Mouse (Mus musculus) kidney, postnatal 0 days (tissue): ENCODE measurements around the gene Dck. TPM values are rescaled to one million over a fixed set of nuclear protein-coding genes. Genes with fewer than 3 reads are reported as not detected.
A peak's percentile ranks its signal among the peaks of the same experiment; 100 is the strongest.

Experiments used
- ATAC-seq: fragments of 200-750 bp; cut with Nextera tagmentation; replicated peaks from 2 replicates; pipeline ENCODE4 v1.8.0; 2017; ENCODE audit warnings: low read depth, moderate number of reproducible peaks, moderate TSS enrichment, moderate library complexity; ENCODE audit not compliant: low FRiP score
- DNase-seq: peaks from one replicate; pipeline ENCODE4 v3.0.0-alpha.2; 2016; ENCODE audit warnings: low spot score
- H3K27ac ChIP-seq: fragments of 300-500 bp; sonication (generic); 2 replicates; pipeline ENCODE4 v1.5.1; 2014; ENCODE audit warnings: mild to moderate bottlenecking
- H3K27me3 ChIP-seq: fragments of 300-500 bp; sonication (generic); 2 replicates; pipeline ENCODE4 v1.6.1; 2014; ENCODE audit warnings: low read length, mixed read lengths; ENCODE audit not compliant: insufficient read depth
- H3K36me3 ChIP-seq: fragments of 300-500 bp; sonication (generic); 2 replicates; pipeline ENCODE4 v1.6.1; 2014; ENCODE audit warnings: low read length, mixed read lengths; ENCODE audit not compliant: insufficient read depth
- H3K4me1 ChIP-seq: fragments of 300-500 bp; sonication (generic); replicated peaks from 2 replicates; pipeline ENCODE4 v1.6.1; 2014; ENCODE audit warnings: antibody characterized with exemption, low read length, mixed read lengths; ENCODE audit not compliant: insufficient read depth
- H3K4me2 ChIP-seq: fragments of 300-500 bp; sonication (generic); 2 replicates; pipeline ENCODE4 v1.6.1; 2014; ENCODE audit warnings: mild to moderate bottlenecking, low read length, moderate library complexity, mixed read lengths
- H3K4me3 ChIP-seq: fragments of 300-500 bp; sonication (generic); replicated peaks from 2 replicates; pipeline ENCODE4 v1.5.1; 2014; ENCODE audit warnings: low read depth, low read length
- H3K9ac ChIP-seq: fragments of 300-500 bp; sonication (generic); 2 replicates; pipeline ENCODE4 v1.6.1; 2014; ENCODE audit warnings: low read depth, low read length
- H3K9me3 ChIP-seq: fragments of 300-500 bp; sonication (generic); replicated peaks from 2 replicates; pipeline ENCODE4 v1.6.1; 2016; ENCODE audit warnings: low read length, inconsistent platforms, mixed read lengths
- CTCF ChIP-seq: IDR thresholded peaks from 2 replicates; pipeline ENCODE4 v1.5.1; 2016; ENCODE audit warnings: antibody characterized with exemption, low read depth, mild to moderate bottlenecking, moderate library complexity
- WGBS: fragments of 180-500 bp; shearing (Covaris S2); extraction: QIAGEN DNeasy Blood & Tissue Kit; methylation state at CpG from one replicate; pipeline ENCODE4 v1.1.7; 2014; 5-methylcytosine and 5-hydroxymethylcytosine counted together
- polyA plus RNA-seq: library from polyadenylated mRNA; unstranded; fragments of >200 nt; fragmentation: Nextera tagmentation; extraction: Ambion mirVana; gene quantifications from 2 replicates; pipeline ENCODE4 v1.2.1, GENCODE M21; 2015

Dck gene
- polyA plus RNA-seq, 1 experiment from 2014 or later, result 20.3 TPM

DNA sequence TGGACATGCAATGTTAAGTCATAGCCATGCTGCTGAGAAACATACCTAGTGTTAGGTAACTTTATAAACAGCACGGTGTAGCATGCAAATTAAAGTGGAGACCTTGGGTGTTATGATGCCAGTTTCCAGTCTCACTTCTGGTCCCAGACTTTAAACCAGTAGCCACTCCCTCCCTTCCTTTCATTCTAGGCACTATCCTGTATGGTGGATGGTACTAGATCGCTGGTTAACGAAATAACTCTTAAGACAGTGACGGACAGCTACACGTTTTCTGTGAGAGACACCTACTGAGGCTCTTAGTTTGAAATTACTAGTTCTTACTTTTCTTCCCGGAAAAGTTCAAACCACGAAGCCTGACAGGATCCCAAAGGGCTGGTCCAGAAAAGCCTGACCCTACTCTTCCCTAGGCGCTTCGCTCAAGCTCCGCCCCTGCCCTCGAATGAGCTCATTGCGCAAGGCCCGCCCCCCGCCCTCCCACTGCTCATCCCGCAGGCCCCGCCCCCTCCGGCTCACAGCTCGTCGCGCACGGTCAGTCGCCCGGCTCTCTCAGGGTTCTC lies 288 bp upstream of the Dck start:
- Histone ChIP-seq H3K27ac (no peak overlapping the region), H3K36me3 (0 out of 2 replicates have a peak, but pooled peaks cover 1% of the 10 kb centered on the region), H3K4me3 (peak overlapping the region; percentile 73), H3K4me2 (peak overlapping the region; percentile 81), H3K4me1 (no peaks in the 10 kb centered on the region), H3K27me3 (no peaks in the 10 kb centered on the region), H3K9ac (peak overlapping the region; percentile 50; the same call in 1 of the 2 replicates), H3K9me3 (no peaks in the 10 kb centered on the region)
- ATAC-seq (peak; percentile 41), DNase-seq (no peak)
- TF ChIP-seq CTCF, result no peak
- WGBS, result under 1% methylated on average over 23 of the region's 23 CpGs

DNA sequence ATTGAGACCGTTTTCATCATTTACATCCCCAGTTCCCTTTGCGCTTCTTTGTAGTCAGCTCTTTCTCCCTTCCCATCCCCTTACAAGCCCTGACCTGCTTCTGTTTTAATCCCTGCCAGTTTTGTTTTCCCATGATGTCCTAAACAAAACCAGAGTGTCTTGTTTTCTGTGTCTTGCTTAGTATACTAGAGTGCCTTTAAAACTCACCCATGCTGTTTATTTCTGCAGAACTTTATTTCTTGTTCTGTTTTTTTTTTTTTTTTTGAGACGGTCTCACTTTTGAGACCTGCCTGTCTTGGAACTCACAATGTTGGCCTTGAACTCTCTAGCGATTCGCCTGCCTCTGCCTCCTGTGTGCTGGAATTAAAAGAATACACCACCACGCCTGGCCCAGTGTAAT lies 791 bp downstream of the Dck start:
- H3K36me3 ChIP-seq, result 0 out of 2 replicates have a peak, but pooled peaks cover 3% of the 10 kb centered on the region
- peak overlapping the region; percentile 79 for H3K9ac ChIP-seq
- no peak for TF ChIP-seq CTCF
- peak overlapping the region; percentile 72; the same call in 1 of the 2 replicates for H3K27ac ChIP-seq
- no peaks in the 10 kb centered on the region for H3K9me3 ChIP-seq
- no peak for ATAC-seq
- H3K27me3 ChIP-seq, result no peaks in the 10 kb centered on the region
- WGBS, result 13% methylated on average over 6 of the region's 6 CpGs
- no peak for DNase-seq
- peak overlapping the region; percentile 73 for H3K4me3 ChIP-seq
- H3K4me2 ChIP-seq, result peak overlapping the region; percentile 81
- H3K4me1 ChIP-seq, result no peaks in the 10 kb centered on the region

DNA sequence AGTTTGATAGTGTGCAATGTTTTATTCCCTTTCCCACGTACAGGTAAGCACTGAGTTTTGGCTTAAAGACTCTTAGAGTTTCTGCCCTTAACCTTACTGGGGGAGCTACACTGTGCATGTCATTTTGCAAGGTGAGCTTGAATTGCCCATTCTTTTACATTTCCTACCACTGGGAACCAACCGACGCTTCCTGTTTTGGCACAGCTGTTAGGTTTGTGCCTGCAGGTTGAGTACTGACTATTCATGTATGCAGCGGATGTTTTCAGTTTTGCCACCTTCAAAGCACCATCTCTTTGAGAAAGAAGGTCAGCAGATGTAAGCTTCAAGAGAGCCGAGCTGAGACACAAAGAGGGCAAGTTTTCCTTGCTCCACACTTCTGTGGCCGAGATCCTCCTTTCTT lies 1.3 kb downstream of the Dck start:
- H3K9ac ChIP-seq, result no peak overlapping the region
- H3K36me3 ChIP-seq, result 0 out of 2 replicates have a peak, but pooled peaks cover 3% of the 10 kb centered on the region
- H3K9me3 ChIP-seq, result no peaks in the 10 kb centered on the region
- H3K4me1 ChIP-seq, result no peaks in the 10 kb centered on the region
- 54% methylated on average over 6 of the region's 6 CpGs for WGBS
- TF ChIP-seq CTCF, result no peak
- peak overlapping the region; percentile 81; the same call in 1 of the 2 replicates for H3K4me2 ChIP-seq
- no peak overlapping the region for H3K27ac ChIP-seq
- no peak for DNase-seq
- no peaks in the 10 kb centered on the region for H3K27me3 ChIP-seq
- ATAC-seq, result no peak
- H3K4me3 ChIP-seq, result no peak overlapping the region; the same call in 1 of the 2 replicates

DNA sequence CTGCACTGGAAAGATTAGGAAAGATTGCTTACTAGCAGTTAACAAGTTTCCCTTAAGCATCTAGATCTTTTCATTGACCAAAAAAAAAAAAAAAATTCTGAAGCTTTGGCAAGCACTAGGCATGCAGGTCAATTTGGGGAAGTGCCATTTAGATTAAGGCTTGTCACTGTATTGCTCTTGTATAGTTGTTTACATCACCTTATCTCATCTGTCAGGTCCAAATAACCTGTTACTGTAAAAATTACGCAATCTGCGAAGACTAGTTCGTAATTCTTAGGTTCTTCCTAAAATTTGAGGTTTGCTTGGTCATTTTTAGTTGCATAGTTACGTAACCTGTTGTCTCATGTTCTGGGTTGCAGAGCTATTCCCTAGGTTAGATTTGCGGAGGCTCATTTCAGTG lies 2.1 kb downstream of the Dck start:
- Histone ChIP-seq H3K27me3 (no peaks in the 10 kb centered on the region), H3K36me3 (peaks cover 5% of the 10 kb centered on the region; the same call in 1 of the 2 replicates), H3K4me1 (no peaks in the 10 kb centered on the region), H3K27ac (no peak overlapping the region), H3K9ac (no peak overlapping the region), H3K9me3 (no peaks in the 10 kb centered on the region), H3K4me3 (no peak overlapping the region), H3K4me2 (no peak overlapping the region)
- ATAC-seq (no peak), DNase-seq (no peak)
- 92% methylated on average over 5 of the region's 5 CpGs for WGBS
- no peak for TF ChIP-seq CTCF

DNA sequence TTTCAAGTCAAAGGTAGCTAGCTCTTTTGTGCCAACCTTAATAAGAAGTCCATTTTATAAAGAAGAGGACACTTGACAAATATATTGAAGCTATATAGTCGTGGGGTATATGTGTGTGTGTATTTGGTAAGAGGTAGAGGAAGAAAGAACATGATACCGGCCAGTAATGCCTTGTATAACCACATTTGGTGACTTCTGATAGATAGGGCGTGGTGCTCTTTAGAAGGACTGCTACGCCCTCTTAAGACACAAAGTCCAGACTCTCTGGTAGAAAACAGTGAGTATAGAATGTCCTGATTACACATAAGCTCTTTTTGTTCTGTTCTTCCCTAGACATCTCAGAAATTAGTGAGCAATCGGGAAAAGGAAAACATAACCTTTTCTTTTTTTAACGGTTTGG lies 3.4 kb downstream of the Dck start:
- Histone ChIP-seq H3K27me3 (no peaks in the 10 kb centered on the region), H3K9me3 (no peaks in the 10 kb centered on the region), H3K27ac (no peak overlapping the region), H3K4me3 (no peak overlapping the region), H3K4me2 (no peak overlapping the region), H3K36me3 (peaks cover 13% of the 10 kb centered on the region), H3K4me1 (no peaks in the 10 kb centered on the region), H3K9ac (no peak overlapping the region)
- no peak for TF ChIP-seq CTCF
- no peak for DNase-seq
- WGBS, result 88% methylated on average over 6 of the region's 6 CpGs
- no peak for ATAC-seq

DNA sequence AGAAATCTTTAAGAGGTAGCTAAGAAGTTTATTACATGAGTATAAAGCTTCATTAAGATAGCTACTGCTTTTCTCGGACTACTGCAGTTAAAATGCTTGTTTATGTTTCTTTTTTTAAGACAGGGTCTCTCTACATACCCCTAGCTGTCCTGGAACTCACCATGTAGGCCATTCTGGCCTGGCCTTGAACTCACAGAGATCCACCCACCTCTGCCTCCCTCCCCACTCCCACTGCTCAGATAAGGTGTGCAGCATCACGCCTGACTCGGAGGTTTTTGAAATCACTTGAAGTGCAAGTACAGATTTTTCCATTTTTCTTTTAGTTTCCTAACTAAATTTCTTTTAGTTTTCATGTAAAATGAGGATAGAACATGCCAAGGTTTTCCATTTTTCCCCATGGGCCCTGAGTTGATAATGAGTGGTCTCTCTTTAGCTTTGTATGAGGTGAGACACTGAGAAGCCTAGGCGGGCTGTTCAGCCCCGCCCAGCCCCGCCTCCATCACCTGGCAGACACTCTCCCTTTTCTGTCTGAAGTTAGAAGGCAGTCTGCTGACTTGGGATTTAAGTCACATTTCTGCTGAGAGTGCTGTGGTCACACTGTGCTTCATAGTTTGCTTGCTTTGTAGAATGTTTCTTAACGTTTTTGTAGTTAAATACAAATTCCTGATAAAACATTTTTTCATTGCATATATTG lies 17.4 kb downstream of the Dck start:
- WGBS, result 76% methylated on average over 7 of the region's 7 CpGs
- Histone ChIP-seq H3K4me2 (no peak overlapping the region), H3K4me3 (no peak overlapping the region), H3K9me3 (no peaks in the 10 kb centered on the region), H3K27ac (no peak overlapping the region), H3K36me3 (peaks cover 10% of the 10 kb centered on the region; the same call in 1 of the 2 replicates), H3K27me3 (no peaks in the 10 kb centered on the region), H3K9ac (no peak overlapping the region), H3K4me1 (no peaks in the 10 kb centered on the region)
- ATAC-seq (no peak), DNase-seq (no peak)
- no peak for TF ChIP-seq CTCF
